Mouse (Mus musculus): Measurements from ENCODE around the gene Ppp3ca. TPM values are rescaled to one million over a fixed set of nuclear protein-coding genes. Genes with fewer than 3 reads are reported as not detected.

Ppp3ca gene
- polyA plus RNA-seq, 1 experiment from 2014 or later, result 53.9 TPM

GRCm38 (mm10) chr3:136791404-136791803 is 121.5 kb downstream of the Ppp3ca start:
- Histone ChIP-seq H3K27me3 (ENCODE audit: insufficient read depth, poor library complexity, severe bottlenecking) (no peaks in the 10 kb centered on the region), H3K36me3 (no peaks in the 10 kb centered on the region), H3K4me3 (no peak overlapping the region), H3K9me3 (no peaks in the 10 kb centered on the region), H3K4me1 (peaks cover 20% of the 10 kb centered on the region), H3K27ac (no peak overlapping the region)
- DNase-seq (ENCODE audit: low spot score), result no peak
- WGBS, result 27% methylated on average over 5 of the region's 5 CpGs

- no peaks in the 10 kb centered on the region for H3K27me3 ChIP-seq (ENCODE audit: insufficient read depth, poor library complexity, severe bottlenecking)
- H3K4me1 ChIP-seq, result peaks cover 20% of the 10 kb centered on the region
- H3K27ac ChIP-seq, result no peak overlapping the region
- DNase-seq (ENCODE audit: low spot score), result no peak
- H3K9me3 ChIP-seq, result no peaks in the 10 kb centered on the region
- no peaks in the 10 kb centered on the region for H3K36me3 ChIP-seq
- 90% methylated on average over 2 of the region's 2 CpGs for WGBS
- H3K4me3 ChIP-seq, result no peak overlapping the region
These were observed 122.0 kb downstream of the Ppp3ca start for GRCm38 (mm10) chr3:136791946-136792345.

GRCm38 (mm10) chr3:136793411-136793810 is 123.5 kb downstream of the Ppp3ca start:
- DNase-seq (ENCODE audit: low spot score), result no peak
- Histone ChIP-seq H3K27ac (no peak overlapping the region), H3K27me3 (ENCODE audit: insufficient read depth, poor library complexity, severe bottlenecking) (no peaks in the 10 kb centered on the region), H3K4me3 (no peak overlapping the region), H3K36me3 (no peaks in the 10 kb centered on the region), H3K9me3 (no peaks in the 10 kb centered on the region), H3K4me1 (peaks cover 20% of the 10 kb centered on the region)
- WGBS, result 94% methylated on average over 2 of the region's 2 CpGs

GRCm38 (mm10) chr3:136794426-136795217 is 124.7 kb downstream of the Ppp3ca start:
- WGBS, result 70% methylated on average over 7 of the region's 7 CpGs
- H3K9me3 ChIP-seq, result no peaks in the 10 kb centered on the region
- H3K27me3 ChIP-seq (ENCODE audit: insufficient read depth, poor library complexity, severe bottlenecking), result no peaks in the 10 kb centered on the region
- 0 out of 2 replicates have a peak, but pooled peaks cover 2% of the 10 kb centered on the region for H3K36me3 ChIP-seq
- no peak overlapping the region; the same call in 1 of the 2 replicates for H3K27ac ChIP-seq
- peaks cover 20% of the 10 kb centered on the region for H3K4me1 ChIP-seq
- no peak for DNase-seq (ENCODE audit: low spot score)
- no peak overlapping the region for H3K4me3 ChIP-seq

GRCm38 (mm10) chr3:136798896-136799295 is 129.0 kb downstream of the Ppp3ca start:
- DNase-seq (ENCODE audit: low spot score), result no peak
- H3K27ac ChIP-seq, result no peak overlapping the region
- peaks cover 13% of the 10 kb centered on the region; the same call in 1 of the 2 replicates for H3K36me3 ChIP-seq
- no peaks in the 10 kb centered on the region for H3K9me3 ChIP-seq
- no peaks in the 10 kb centered on the region for H3K27me3 ChIP-seq (ENCODE audit: insufficient read depth, poor library complexity, severe bottlenecking)
- no peak overlapping the region for H3K4me3 ChIP-seq
- 0 out of 2 replicates have a peak, but pooled peaks cover 3% of the 10 kb centered on the region for H3K4me1 ChIP-seq
- whole genome bisulfite sequencing, result 83% methylated on average over 3 of the region's 3 CpGs

- Histone ChIP-seq H3K27me3 (ENCODE audit: insufficient read depth, poor library complexity, severe bottlenecking) (no peaks in the 10 kb centered on the region), H3K36me3 (peaks cover 13% of the 10 kb centered on the region; the same call in 1 of the 2 replicates), H3K9me3 (no peaks in the 10 kb centered on the region), H3K4me1 (peaks cover 5% of the 10 kb centered on the region; the same call in 1 of the 2 replicates), H3K27ac (no peak overlapping the region), H3K4me3 (no peak overlapping the region)
- 84% methylated on average over 4 of the region's 4 CpGs for WGBS
- DNase-seq (ENCODE audit: low spot score), result no peak
These were observed 132.7 kb downstream of the Ppp3ca start for GRCm38 (mm10) chr3:136802595-136802994.

GRCm38 (mm10) chr3:136805897-136806296 is 136.0 kb downstream of the Ppp3ca start:
- Histone ChIP-seq H3K36me3 (peaks cover 11% of the 10 kb centered on the region; the same call in 1 of the 2 replicates), H3K27me3 (ENCODE audit: insufficient read depth, poor library complexity, severe bottlenecking) (no peaks in the 10 kb centered on the region), H3K27ac (no peak overlapping the region), H3K4me3 (no peak overlapping the region), H3K9me3 (no peaks in the 10 kb centered on the region), H3K4me1 (peaks cover 10% of the 10 kb centered on the region; the same call in 1 of the 2 replicates)
- 80% methylated on average over 4 of the region's 4 CpGs for WGBS
- no peak for DNase-seq (ENCODE audit: low spot score)

- Histone ChIP-seq H3K27ac (no peak overlapping the region), H3K4me1 (peaks cover 23% of the 10 kb centered on the region; the same call in 1 of the 2 replicates), H3K4me3 (no peak overlapping the region), H3K36me3 (no peaks in the 10 kb centered on the region), H3K27me3 (ENCODE audit: insufficient read depth, poor library complexity, severe bottlenecking) (no peaks in the 10 kb centered on the region), H3K9me3 (no peaks in the 10 kb centered on the region)
- no peak for DNase-seq (ENCODE audit: low spot score)
- WGBS, result 40% methylated on average over 3 of the region's 3 CpGs
These were observed 140.3 kb downstream of the Ppp3ca start for GRCm38 (mm10) chr3:136810271-136810670.

- WGBS, result 50% methylated on average over 6 of the region's 6 CpGs
- Histone ChIP-seq H3K27ac (no peak overlapping the region), H3K36me3 (no peaks in the 10 kb centered on the region), H3K4me1 (peaks cover 24% of the 10 kb centered on the region; the same call in 1 of the 2 replicates), H3K27me3 (ENCODE audit: insufficient read depth, poor library complexity, severe bottlenecking) (no peaks in the 10 kb centered on the region), H3K9me3 (no peaks in the 10 kb centered on the region), H3K4me3 (no peak overlapping the region)
- DNase-seq (ENCODE audit: low spot score), result no peak
These were observed 142.2 kb downstream of the Ppp3ca start for GRCm38 (mm10) chr3:136812162-136812561.

- WGBS, result 54% methylated on average over 2 of the region's 2 CpGs
- Histone ChIP-seq H3K27me3 (ENCODE audit: insufficient read depth, poor library complexity, severe bottlenecking) (no peaks in the 10 kb centered on the region), H3K4me3 (no peak overlapping the region), H3K36me3 (no peaks in the 10 kb centered on the region), H3K9me3 (no peaks in the 10 kb centered on the region), H3K4me1 (peaks cover 24% of the 10 kb centered on the region; the same call in 1 of the 2 replicates), H3K27ac (no peak overlapping the region)
- no peak for DNase-seq (ENCODE audit: low spot score)
These were observed 142.9 kb downstream of the Ppp3ca start for GRCm38 (mm10) chr3:136812791-136813190.

- DNase-seq (ENCODE audit: low spot score), result no peak
- Histone ChIP-seq H3K4me1 (peaks cover 24% of the 10 kb centered on the region; the same call in 1 of the 2 replicates), H3K36me3 (no peaks in the 10 kb centered on the region), H3K9me3 (no peaks in the 10 kb centered on the region), H3K27ac (no peak overlapping the region), H3K27me3 (ENCODE audit: insufficient read depth, poor library complexity, severe bottlenecking) (no peaks in the 10 kb centered on the region), H3K4me3 (no peak overlapping the region)
- WGBS, result 43% methylated on average over 2 of the region's 2 CpGs
These were observed 144.0 kb downstream of the Ppp3ca start for GRCm38 (mm10) chr3:136813886-136814285.

GRCm38 (mm10) chr3:136814916-136815315 is 145.0 kb downstream of the Ppp3ca start:
- no peak for DNase-seq (ENCODE audit: low spot score)
- 90% methylated on average over 4 of the region's 4 CpGs for WGBS
- H3K4me3 ChIP-seq, result no peak overlapping the region

GRCm38 (mm10) chr3:136816319-136816718 is 146.4 kb downstream of the Ppp3ca start:
- DNase-seq (ENCODE audit: low spot score), result no peak
- WGBS, result 78% methylated on average over 3 of the region's 3 CpGs
- H3K36me3 ChIP-seq, result no peaks in the 10 kb centered on the region
- H3K9me3 ChIP-seq, result no peaks in the 10 kb centered on the region
- H3K27ac ChIP-seq, result no peak overlapping the region
- peaks cover 19% of the 10 kb centered on the region; the same call in 1 of the 2 replicates for H3K4me1 ChIP-seq
- no peak overlapping the region for H3K4me3 ChIP-seq
- no peaks in the 10 kb centered on the region for H3K27me3 ChIP-seq (ENCODE audit: insufficient read depth, poor library complexity, severe bottlenecking)

More at GRCm38 (mm10) chr3:136814916-136815315, 145.0 kb downstream of the Ppp3ca start:
- no peaks in the 10 kb centered on the region for H3K36me3 ChIP-seq
- no peaks in the 10 kb centered on the region for H3K9me3 ChIP-seq
- H3K27me3 ChIP-seq (ENCODE audit: insufficient read depth, poor library complexity, severe bottlenecking), result no peaks in the 10 kb centered on the region
- H3K4me1 ChIP-seq, result peaks cover 23% of the 10 kb centered on the region; the same call in 1 of the 2 replicates
- H3K27ac ChIP-seq, result no peak overlapping the region
